Mouse (Mus musculus): ENCODE results near the gene Thap7.

GRCm38 (mm10) chr16:17478331-17478943 is 52.5 kb downstream of the Thap7 start:
- TF ChIP-seq CTCF (IDR thresholded peaks at IDR 0.05; ENCODE audit: insufficient read depth, low read length) (no peak), POLR2A (IDR thresholded peaks at IDR 0.05; ENCODE audit: borderline replicate concordance, extremely low read depth, low read depth, low read length) (no peak)
